Mouse (Mus musculus) olfactory bulb, adult 2 months (tissue): ENCODE data around the gene Ube2v1. TPM values are rescaled to one million over a fixed set of nuclear protein-coding genes. Genes with fewer than 3 reads are reported as not detected.
"Not testable (repeated sequence)": the region's sequence is repeated elsewhere in the genome, so short reads cannot be mapped to it uniquely, and the experiment has no call there.

Experiments
- H3K27ac ChIP-seq: fragments of 200-500 bp; 2 replicates; pipeline ENCODE4 v1.5.1; 2012; ENCODE audit warnings: low read depth, low read length; ENCODE audit not compliant: insufficient read depth
- H3K4me1 ChIP-seq: fragments of 200-500 bp; 2 replicates; pipeline ENCODE4 v1.6.1; 2012; ENCODE audit warnings: low read length; ENCODE audit not compliant: control insufficient read depth, insufficient read depth
- H3K4me3 ChIP-seq: fragments of 200-500 bp; 2 replicates; pipeline ENCODE4 v1.5.1; 2012; ENCODE audit warnings: mild to moderate bottlenecking, low read depth, low read length, moderate library complexity; ENCODE audit not compliant: insufficient read depth
- CTCF ChIP-seq: fragments of 200-500 bp; IDR thresholded peaks from 2 replicates; pipeline ENCODE4 v1.5.1; 2012; ENCODE audit warnings: low read depth, mild to moderate bottlenecking, low read length, moderate library complexity; ENCODE audit not compliant: insufficient read depth
- POLR2A ChIP-seq: fragments of 200-500 bp; IDR thresholded peaks from 2 replicates; pipeline ENCODE4 v1.6.1; 2012; ENCODE audit warnings: mild to moderate bottlenecking, low read depth, low read length, moderate library complexity; ENCODE audit not compliant: insufficient read depth
- WGBS: fragments of 180-500 bp; shearing (Covaris S2); methylation state at CpG from one replicate; pipeline ENCODE4 v1.1.7; 2018; 5-methylcytosine and 5-hydroxymethylcytosine counted together
- polyA plus RNA-seq: library from polyadenylated mRNA; stranded (reverse); fragments of >200 nt; gene quantifications from 2 replicates; pipeline ENCODE4 v1.2.4, GENCODE M21; 2012; ENCODE audit warnings: low replicate concordance; ENCODE audit not compliant: missing spikeins, insufficient read depth, insufficient read length

Ube2v1 gene
- polyA plus RNA-seq, 1 experiment: not detected

- H3K4me3 ChIP-seq: no peak overlapping the region
- no peak overlapping the region for H3K27ac ChIP-seq
- 90% methylated on average over 4 of the region's 4 CpGs for WGBS
- TF ChIP-seq POLR2A: no peak
- no peak for TF ChIP-seq CTCF
- peaks cover 44% of the 10 kb centered on the region for H3K4me1 ChIP-seq
Measured at GRCm38 (mm10) chr2:167657973-167658372, 26.1 kb upstream of the Ube2v1 start.

- Histone ChIP-seq H3K4me1 (peaks cover 42% of the 10 kb centered on the region), H3K4me3 (no peak overlapping the region; the same call in 1 of the 2 replicates), H3K27ac (0 out of 2 replicates have a peak overlapping the region, but pooled peaks have one; percentile 2)
- WGBS: 80% methylated on average over 16 of the region's 16 CpGs
- TF ChIP-seq CTCF (no peak), POLR2A (no peak)
Measured at GRCm38 (mm10) chr2:167656629-167657478, 25.0 kb upstream of the Ube2v1 start.

DNA sequence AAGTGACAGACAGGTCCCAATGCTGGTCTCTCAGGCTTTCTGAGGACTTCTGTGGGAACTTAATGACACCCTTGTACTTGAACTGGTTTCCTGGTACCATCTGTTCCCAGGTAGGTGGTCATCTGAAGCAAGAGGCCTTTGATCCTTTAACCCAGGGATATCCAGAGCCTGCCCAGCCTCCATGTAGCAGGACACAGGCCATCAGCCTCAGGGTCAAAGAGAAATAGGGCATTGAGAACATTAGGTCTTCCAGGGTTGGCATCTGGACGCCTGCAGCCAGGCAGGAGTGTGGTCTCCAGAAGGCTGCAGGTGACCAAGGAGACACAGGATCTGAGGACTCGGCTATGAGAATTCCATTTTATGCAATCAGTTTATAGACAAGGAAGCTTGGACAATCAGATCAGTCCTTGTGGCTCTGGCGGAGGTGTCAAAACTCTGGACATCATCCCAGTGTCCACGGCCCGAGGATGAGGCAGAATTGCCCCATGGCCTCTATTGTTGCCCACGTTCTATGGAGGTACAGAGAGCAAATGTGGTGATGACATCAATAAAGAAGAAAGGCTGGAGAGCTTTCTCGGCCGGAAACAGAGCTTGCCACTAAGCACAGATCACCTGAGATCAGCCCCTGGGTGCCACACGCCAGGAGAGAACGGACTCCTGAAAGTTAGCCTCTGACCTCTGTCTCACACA, 23.2 kb upstream of the Ube2v1 start:
- Histone ChIP-seq H3K4me1 (peaks cover 44% of the 10 kb centered on the region), H3K4me3 (no peak overlapping the region), H3K27ac (no peak overlapping the region)
- TF ChIP-seq CTCF (no peak), POLR2A (no peak)
- WGBS: 84% methylated on average over 10 of the region's 10 CpGs

DNA sequence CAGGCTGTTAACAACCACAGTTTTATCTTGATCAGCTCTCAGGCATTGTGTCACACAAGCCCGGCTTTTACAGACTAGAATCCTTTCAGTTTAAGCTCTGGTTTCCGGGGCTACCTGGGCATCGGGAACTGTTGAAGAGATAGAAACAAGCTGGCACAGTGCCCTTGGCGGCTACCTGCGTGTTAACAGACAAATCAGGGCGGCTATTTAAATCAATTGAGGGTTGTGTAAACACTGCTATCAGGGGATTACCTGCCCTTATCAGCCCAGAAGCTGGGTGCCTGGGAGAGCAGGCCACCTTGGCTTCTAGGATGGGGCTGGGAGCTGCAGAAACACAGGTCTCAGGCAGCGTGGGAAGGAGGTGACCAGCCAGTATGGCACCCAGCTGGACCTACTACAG, 20.8 kb upstream of the Ube2v1 start:
- Histone ChIP-seq H3K4me1 (peaks cover 29% of the 10 kb centered on the region), H3K4me3 (no peak overlapping the region), H3K27ac (no peak overlapping the region)
- WGBS: 76% methylated on average over 7 of the region's 7 CpGs
- no peak for TF ChIP-seq POLR2A
- TF ChIP-seq CTCF: no peak

- H3K4me3 ChIP-seq: no peak overlapping the region
- H3K4me1 ChIP-seq: peaks cover 21% of the 10 kb centered on the region
- H3K27ac ChIP-seq: peak overlapping the region; percentile 30; the same call in 1 of the 2 replicates
- TF ChIP-seq POLR2A (no peak), CTCF (no peak)
- WGBS: 59% methylated on average over 9 of the region's 9 CpGs
Measured at GRCm38 (mm10) chr2:167651622-167652021, 19.7 kb upstream of the Ube2v1 start.

- no peak overlapping the region for H3K4me3 ChIP-seq
- WGBS: 90% methylated on average over 12 of the region's 12 CpGs
- TF ChIP-seq CTCF: no peak
- no peak for TF ChIP-seq POLR2A
Measured at GRCm38 (mm10) chr2:167649290-167650032, 17.6 kb upstream of the Ube2v1 start.

DNA sequence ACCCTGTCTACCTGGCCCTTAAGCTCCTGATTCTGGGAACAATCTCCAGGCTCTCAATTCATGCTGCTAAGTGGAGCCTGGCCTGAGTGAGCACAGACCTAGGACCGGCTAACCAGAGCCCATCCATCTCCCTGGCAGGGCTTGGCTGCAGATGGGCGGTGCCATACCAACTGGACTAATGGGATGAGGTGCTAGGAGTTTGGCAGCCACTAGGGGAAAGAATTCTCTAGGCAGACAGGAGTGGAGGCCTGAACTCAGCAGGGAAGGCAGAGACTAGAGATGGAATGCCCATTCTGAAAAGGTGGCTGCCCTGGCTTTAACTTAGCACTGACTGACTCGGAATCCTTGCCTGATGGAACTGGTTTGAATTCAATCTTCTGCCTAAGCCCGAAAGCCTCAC, 14.5 kb upstream of the Ube2v1 start:
- no peak overlapping the region for H3K27ac ChIP-seq
- no peak overlapping the region for H3K4me3 ChIP-seq
- peaks cover 17% of the 10 kb centered on the region for H3K4me1 ChIP-seq
- 76% methylated on average over 4 of the region's 4 CpGs for WGBS
- TF ChIP-seq POLR2A (no peak), CTCF (no peak)

More at GRCm38 (mm10) chr2:167649290-167650032, 17.6 kb upstream of the Ube2v1 start:
- Histone ChIP-seq H3K27ac (no peak overlapping the region), H3K4me1 (peaks cover 28% of the 10 kb centered on the region)

DNA sequence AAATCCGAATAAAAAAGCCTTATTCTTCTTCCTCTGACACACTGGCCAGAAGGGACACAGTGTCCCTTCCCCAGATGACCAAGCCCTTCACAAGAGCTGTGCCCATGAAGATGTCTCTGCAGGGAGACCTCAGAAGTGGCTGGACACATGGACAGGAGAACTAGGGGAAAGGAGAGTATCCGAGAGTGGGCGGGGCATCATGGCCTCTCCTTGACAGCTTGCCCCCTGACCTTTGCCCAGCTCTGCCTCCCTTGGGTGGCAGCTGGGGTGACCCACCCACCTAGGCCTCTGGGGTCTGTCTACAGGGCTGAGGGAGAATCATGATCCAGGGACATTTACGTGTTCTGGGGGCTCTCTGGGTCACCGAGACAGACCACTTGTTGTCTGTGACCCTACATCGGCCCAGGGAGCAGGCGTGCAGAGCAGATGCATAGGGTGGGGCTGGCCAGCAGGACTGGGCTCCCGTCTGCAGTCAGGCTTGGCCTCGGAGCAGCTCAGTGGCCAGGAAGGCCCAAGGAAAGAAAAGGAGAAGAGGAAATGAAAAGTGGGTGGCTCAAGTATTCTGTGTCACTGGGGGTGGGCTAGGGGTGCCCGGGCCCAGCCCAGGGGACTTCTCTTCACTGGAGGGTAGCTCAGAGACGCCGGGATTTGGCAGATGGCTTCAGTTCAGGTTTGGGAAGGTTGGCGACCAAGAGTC, 11.6 kb upstream of the Ube2v1 start:
- not testable (repeated sequence) for H3K4me3 ChIP-seq, H3K27ac ChIP-seq
- H3K4me1 ChIP-seq: peaks cover 11% of the 10 kb centered on the region
- 87% methylated on average over 13 of the region's 13 CpGs for WGBS

- H3K27ac ChIP-seq: no peak overlapping the region
- H3K4me1 ChIP-seq: peaks cover 11% of the 10 kb centered on the region
- no peak overlapping the region for H3K4me3 ChIP-seq
- TF ChIP-seq POLR2A (no peak), CTCF (no peak)
- 93% methylated on average over 6 of the region's 6 CpGs for WGBS
Measured at GRCm38 (mm10) chr2:167642164-167642563, 10.3 kb upstream of the Ube2v1 start.
